Mouse (Mus musculus): ENCODE results near the gene Cntnap1. TPM values are rescaled to one million over a fixed set of nuclear protein-coding genes. Genes with fewer than 3 reads are reported as not detected.

The Cntnap1 gene
- polyA plus RNA-seq, 1 experiment from 2014 or later = 0.12 TPM

DNA sequence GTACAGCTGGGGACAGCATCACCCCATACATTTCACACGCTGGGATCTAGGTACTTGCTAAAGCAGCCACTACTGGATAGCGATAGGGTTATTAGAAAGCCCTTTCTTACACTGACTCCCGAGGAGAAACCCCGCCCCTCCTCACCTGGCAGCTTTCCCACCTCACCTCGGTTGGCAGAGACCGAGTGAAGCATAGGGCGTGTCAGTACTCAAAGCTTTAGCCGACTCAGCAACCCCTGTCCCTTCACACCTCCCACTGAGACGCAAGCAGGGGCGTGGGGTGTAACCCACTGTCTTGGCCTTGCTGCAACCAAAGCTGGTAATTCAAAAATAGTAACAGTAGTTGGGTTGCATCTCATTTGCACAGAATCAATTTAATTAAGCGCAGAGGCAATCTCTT, 2.8 kb downstream of the Cntnap1 start:
- DNase-seq = no peak
- Histone ChIP-seq H3K4me3 (replicated peaks) (no peak overlapping the region), H3K27me3 (peaks cover 100% of the 10 kb centered on the region), H3K4me2 (peak overlapping the region; percentile 60), H3K27ac (no peak overlapping the region), H3K4me1 (replicated peaks) (peaks cover 73% of the 10 kb centered on the region), H3K9ac (no peak overlapping the region), H3K9me3 (replicated peaks) (no peaks in the 10 kb centered on the region), H3K36me3 (no peaks in the 10 kb centered on the region)
- ATAC-seq (ENCODE audit: low read depth) = no peak
- 9% methylated on average over 11 of the region's 11 CpGs for WGBS (ENCODE audit: insufficient replicate concordance)

DNA sequence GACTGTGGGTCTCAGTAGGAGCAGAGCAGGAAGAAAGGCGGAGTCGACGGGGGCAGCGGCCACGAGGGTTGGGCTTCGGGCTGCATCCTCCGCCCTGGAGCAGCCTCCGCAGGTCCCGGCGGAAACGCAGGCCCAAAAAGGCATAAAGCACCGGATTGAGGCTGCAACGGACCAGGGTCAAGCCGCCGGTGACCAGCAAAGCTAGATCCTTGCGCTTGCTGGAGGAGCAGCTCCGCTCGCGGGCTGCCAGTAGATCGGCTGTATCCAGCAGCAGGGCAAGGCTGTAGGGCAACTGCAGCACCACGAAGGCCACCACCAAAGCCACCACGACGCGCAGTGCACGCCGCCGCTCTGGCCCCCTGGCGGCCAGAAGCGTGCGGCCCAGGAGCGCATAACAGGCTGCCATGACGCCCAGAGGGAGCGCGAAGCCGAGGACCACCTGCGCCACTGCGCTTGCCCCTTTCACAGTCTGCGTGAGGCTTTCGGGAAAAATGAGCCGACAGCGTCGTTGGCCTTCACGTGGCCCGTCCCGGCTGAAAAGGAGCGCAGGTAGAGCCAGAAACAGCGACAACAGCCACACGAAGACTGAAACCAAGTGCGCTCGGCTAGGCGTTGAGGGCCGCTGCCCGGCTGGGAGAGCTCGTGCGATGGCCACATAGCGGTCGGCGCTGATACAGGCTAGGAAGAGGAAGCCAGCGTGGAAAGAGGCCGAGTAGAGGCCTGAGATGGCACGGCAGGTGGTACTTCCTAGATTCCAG, 3.5 kb downstream of the Cntnap1 start:
- Histone ChIP-seq H3K27ac (no peak overlapping the region), H3K27me3 (peaks cover 100% of the 10 kb centered on the region), H3K4me1 (replicated peaks) (peaks cover 66% of the 10 kb centered on the region), H3K36me3 (no peaks in the 10 kb centered on the region), H3K4me2 (peak overlapping the region; percentile 60), H3K9ac (peak overlapping the region; percentile 47; the same call in 1 of the 2 replicates), H3K9me3 (replicated peaks) (no peaks in the 10 kb centered on the region), H3K4me3 (replicated peaks) (peak overlapping the region; percentile 40)
- ATAC-seq (ENCODE audit: low read depth) (peak; percentile 63), DNase-seq (peak; percentile 53)
- WGBS (ENCODE audit: insufficient replicate concordance) = 1% methylated on average over 61 of the region's 61 CpGs

DNA sequence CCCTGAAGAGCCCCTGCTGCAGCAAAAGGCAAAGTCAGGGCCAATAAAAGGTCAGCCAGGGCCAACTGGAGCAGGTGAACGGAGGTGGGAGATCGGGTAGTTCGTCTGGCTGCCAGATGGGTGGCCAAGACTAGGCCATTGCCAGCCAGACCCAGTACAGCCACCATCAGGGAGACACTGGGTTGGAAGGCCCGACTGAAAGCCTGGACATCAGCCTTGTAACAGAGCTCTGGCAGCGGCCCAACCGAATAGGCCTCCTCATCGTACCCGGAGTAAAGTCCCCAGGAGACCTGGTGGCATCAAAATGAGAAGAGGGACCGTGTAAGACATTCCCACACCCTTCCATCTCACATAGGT, 4.0 kb downstream of the Cntnap1 start:
- no peak overlapping the region for H3K27ac ChIP-seq
- H3K4me2 ChIP-seq = peak overlapping the region; percentile 60
- peaks cover 100% of the 10 kb centered on the region for H3K27me3 ChIP-seq
- ATAC-seq (ENCODE audit: low read depth) (no peak), DNase-seq (no peak)
- H3K4me3 ChIP-seq (replicated peaks) = peak overlapping the region; percentile 40
- peaks cover 60% of the 10 kb centered on the region for H3K4me1 ChIP-seq (replicated peaks)
- no peak overlapping the region for H3K9ac ChIP-seq
- no peaks in the 10 kb centered on the region for H3K36me3 ChIP-seq
- 36% methylated on average over 9 of the region's 9 CpGs for WGBS (ENCODE audit: insufficient replicate concordance)
- no peaks in the 10 kb centered on the region for H3K9me3 ChIP-seq (replicated peaks)

DNA sequence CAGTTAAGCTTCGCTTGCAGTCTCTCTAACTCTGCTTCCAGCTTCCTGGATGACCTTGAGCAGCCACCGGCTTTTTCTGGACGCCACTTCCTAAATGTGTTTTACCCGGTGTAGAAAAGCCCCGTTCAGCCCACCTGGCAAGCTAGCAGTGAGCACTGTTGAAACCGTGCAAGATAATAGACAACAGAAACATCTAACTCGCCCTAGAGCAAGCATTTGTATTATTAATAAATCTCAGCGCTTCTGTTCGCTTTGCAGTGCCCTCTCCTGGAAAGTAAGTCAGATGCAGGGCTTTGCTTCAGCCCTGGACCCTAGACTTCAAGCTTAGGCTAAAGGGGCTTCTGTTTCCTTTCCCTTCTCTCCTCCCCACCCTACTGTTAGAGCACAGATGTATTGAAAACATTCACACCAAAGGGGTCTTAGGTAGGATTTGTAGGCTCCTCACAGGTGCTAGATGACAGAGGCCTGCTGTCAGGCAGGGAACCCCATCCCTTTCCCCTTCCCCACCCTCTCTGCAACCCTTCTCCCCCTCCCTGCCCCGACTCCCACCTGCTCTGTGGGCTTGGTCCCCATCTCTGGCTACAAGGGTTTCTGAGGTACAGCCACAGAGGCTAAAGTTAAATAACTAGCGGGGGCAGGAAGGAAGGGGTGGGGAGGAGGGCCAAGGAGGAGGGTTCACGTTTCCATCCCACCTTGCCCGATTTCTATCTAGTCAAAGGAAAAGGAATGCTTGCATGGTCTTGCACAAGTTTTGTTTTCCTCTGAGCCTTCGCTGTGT, 4.7 kb downstream of the Cntnap1 start, which contains the start of gene Ccr10:
TSS of gene Ccr10 (minus strand) at position 593 of the 778 bp plus-strand sequence.
- H3K27me3 ChIP-seq = peaks cover 99% of the 10 kb centered on the region
- no peak within 1 kb of the TSS for H3K9ac ChIP-seq
- ATAC-seq (ENCODE audit: low read depth) (no peak), DNase-seq (no peak)
- no peak within 1 kb of the TSS for H3K27ac ChIP-seq
- no peaks in the 10 kb centered on the region for H3K36me3 ChIP-seq
- 25% methylated on average over 14 of the region's 14 CpGs for WGBS (ENCODE audit: insufficient replicate concordance)
- H3K9me3 ChIP-seq (replicated peaks) = no peaks in the 10 kb centered on the region
- peaks cover 53% of the 10 kb centered on the region for H3K4me1 ChIP-seq (replicated peaks)
- H3K4me3 ChIP-seq (replicated peaks) = peak within 1 kb of the TSS; percentile 40; the same call in 1 of the 2 replicates
- peak within 1 kb of the TSS; percentile 60 for H3K4me2 ChIP-seq

DNA sequence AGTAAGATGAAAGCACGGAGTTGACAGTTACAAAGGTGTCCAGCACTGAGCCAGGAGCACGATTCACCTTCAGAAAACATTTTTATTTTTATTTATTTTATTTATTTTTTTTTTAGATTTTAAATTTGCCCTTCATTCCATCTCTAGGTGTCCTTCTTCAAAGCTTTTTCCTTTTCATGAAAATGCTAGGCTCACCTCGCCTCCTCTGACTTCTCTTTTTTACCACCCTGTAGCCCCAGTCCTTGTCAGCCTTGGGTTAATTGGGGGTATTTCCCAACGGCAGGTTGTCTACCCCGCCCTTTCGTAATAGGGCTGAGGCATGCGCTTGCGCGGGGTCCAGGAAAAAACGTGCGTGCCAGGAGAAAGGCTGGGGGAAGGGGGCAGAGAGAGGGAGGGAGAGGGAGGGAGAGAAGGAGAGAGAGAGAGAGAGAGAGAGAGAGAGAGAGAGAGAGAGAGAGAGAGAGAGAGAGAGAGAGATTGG, 5.4 kb downstream of the Cntnap1 start:
- Histone ChIP-seq H3K27me3 (peaks cover 99% of the 10 kb centered on the region), H3K4me2 (peak overlapping the region; percentile 29), H3K4me3 (replicated peaks) (no peak overlapping the region), H3K9ac (no peak overlapping the region), H3K27ac (no peak overlapping the region), H3K9me3 (replicated peaks) (no peaks in the 10 kb centered on the region), H3K36me3 (no peaks in the 10 kb centered on the region), H3K4me1 (replicated peaks) (peaks cover 47% of the 10 kb centered on the region)
- no peak for DNase-seq
- no peak for ATAC-seq (ENCODE audit: low read depth)
- 12% methylated on average over 11 of the region's 11 CpGs for WGBS (ENCODE audit: insufficient replicate concordance)

DNA sequence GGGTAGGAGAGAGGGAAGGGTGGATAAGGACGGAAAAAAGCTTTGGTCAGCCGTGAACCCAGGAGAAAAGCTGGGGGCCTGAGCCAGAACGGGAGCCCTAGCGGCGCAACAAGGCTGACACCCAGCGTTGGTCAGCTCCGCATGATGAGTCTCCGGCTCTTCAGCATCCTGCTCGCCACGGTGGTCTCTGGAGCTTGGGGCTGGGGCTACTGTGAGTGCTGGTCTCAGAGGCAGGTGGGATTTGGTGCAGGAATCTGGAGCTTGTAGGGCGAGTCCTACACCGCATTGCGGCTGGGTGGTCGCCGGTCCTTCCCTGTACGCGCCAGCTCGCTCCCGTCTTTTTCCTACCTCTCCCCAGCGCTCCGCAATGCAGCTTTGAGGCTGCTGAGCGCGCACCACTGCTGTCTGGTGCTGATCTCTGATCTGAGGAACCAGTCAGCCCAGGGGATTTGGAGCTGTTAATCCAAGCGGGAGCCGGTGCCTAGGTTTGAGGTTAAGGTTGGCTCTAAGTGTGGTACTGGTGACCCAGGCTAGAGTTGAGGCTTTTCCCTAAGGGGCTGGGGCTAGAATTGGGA, 5.9 kb downstream of the Cntnap1 start:
- DNase-seq = no peak
- no peak overlapping the region for H3K27ac ChIP-seq
- H3K9ac ChIP-seq = no peak overlapping the region
- H3K4me3 ChIP-seq (replicated peaks) = 0 out of 2 replicates have a peak overlapping the region, but pooled peaks have one; percentile 8
- H3K4me1 ChIP-seq (replicated peaks) = peaks cover 42% of the 10 kb centered on the region
- no peak for ATAC-seq (ENCODE audit: low read depth)
- H3K9me3 ChIP-seq (replicated peaks) = no peaks in the 10 kb centered on the region
- no peaks in the 10 kb centered on the region for H3K36me3 ChIP-seq
- H3K27me3 ChIP-seq = peaks cover 95% of the 10 kb centered on the region
- WGBS (ENCODE audit: insufficient replicate concordance) = 5% methylated on average over 25 of the region's 25 CpGs
- H3K4me2 ChIP-seq = peak overlapping the region; percentile 29

DNA sequence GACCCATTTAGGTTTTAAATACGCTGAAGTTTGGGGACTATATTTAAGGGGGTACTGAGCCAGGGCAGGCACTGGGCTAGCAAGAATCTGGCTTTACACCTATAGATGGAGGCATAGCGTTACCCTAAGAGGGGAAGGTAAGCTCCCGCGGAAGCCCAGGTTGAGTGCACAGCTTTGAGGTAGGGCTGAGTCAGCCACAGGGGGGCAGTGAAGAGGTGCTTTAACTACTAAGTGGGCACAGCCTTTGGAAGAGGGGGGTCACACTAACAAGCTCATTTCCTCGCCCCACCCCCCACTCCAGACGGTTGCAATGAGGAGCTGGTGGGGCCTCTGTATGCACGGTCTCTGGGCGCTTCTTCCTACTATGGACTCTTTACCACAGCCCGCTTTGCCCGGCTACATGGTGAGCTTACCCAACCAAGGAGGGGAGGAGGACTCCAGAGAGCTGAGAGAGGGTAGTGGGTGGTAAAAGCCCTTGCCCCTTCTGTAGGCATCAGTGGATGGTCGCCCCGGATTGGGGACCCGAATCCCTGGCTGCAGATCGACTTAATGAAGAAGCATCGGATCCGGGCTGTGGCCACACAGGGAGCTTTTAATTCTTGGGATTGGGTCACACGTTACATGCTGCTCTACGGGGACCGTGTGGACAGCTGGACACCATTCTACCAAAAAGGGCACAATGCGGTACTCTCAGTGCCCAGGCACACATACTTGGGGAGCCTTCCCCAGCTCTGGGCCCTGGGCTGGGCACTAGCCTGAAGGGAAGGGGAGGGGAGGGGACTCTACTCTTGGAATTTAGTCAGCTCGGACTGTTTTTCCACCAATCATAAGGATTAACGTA, 6.8 kb downstream of the Cntnap1 start:
- Histone ChIP-seq H3K4me1 (replicated peaks) (peaks cover 35% of the 10 kb centered on the region), H3K9me3 (replicated peaks) (no peaks in the 10 kb centered on the region), H3K27ac (no peak overlapping the region), H3K4me2 (no peak overlapping the region), H3K9ac (no peak overlapping the region), H3K27me3 (peaks cover 94% of the 10 kb centered on the region), H3K4me3 (replicated peaks) (no peak overlapping the region), H3K36me3 (no peaks in the 10 kb centered on the region)
- ATAC-seq (ENCODE audit: low read depth) (no peak), DNase-seq (peak; percentile 35)
- WGBS (ENCODE audit: insufficient replicate concordance) = 28% methylated on average over 22 of the region's 22 CpGs

DNA sequence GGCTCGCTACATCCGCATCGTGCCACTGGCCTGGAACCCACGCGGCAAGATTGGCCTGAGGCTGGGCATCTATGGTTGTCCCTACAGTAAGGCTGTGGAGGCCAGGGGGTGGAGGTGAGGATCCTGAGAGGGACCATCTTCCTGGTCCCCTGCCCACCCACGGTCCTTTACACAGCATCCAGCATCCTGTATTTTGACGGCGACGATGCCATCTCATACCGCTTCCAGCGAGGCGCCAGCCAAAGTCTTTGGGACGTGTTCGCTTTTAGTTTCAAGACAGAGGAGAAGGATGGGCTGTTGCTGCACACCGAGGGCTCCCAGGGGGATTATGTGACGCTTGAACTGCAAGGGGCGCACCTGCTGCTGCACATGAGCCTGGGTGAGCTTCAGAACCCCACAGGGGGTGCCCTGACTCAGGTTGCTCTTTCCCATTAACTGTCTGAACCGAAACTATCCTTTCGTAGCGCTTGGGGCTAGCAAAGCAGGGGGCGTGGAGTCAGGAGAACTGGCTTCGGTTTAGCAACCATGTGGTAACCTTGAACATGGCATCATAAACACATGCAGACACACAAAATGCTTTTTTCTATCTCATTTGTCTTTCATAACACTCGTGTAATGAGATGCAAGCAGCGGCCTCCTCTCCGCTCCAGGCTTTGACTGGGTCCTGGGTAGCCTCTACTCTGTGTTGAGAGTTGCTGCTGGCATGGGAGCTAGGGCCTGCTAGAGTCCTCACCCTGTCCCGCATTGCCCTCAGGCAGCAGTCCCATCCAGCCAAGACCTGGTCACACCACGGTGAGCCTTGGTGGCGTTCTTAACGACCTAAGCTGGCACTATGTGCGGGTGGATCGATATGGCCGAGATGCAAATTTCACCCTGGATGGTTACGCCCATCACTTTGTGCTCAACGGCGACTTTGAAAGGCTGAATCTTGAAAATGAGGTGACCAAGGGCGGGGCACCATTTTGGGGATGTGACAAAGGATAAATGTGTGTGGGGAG, 8.0 kb downstream of the Cntnap1 start:
- Histone ChIP-seq H3K9me3 (replicated peaks) (no peaks in the 10 kb centered on the region), H3K4me2 (0 out of 2 replicates have a peak overlapping the region, but pooled peaks have one; percentile 7), H3K36me3 (no peaks in the 10 kb centered on the region), H3K27me3 (peaks cover 94% of the 10 kb centered on the region), H3K9ac (no peak overlapping the region), H3K27ac (no peak overlapping the region), H3K4me3 (replicated peaks) (no peak overlapping the region), H3K4me1 (replicated peaks) (peaks cover 25% of the 10 kb centered on the region)
- DNase-seq = no peak
- ATAC-seq (ENCODE audit: low read depth) = no peak
- 58% methylated on average over 36 of the region's 36 CpGs for WGBS (ENCODE audit: insufficient replicate concordance)

DNA sequence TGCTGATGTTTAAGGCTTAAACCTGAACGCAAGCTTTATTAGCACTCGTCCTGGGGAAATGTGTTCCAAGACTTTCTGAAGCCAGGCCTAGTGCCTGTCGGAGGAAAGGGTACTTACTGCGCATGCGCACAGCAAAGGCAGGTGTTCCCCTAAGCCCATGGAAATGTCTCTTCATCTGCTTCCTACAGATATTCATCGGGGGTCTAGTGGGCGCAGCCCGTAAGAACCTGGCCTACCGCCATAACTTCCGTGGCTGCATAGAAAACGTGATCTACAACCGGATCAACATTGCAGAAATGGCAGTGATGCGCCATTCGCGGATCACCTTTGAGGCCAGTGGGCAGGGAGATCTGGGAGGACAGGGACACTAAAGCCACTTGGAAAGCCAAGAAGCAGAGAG, 9.0 kb downstream of the Cntnap1 start:
- Histone ChIP-seq H3K4me1 (replicated peaks) (peaks cover 15% of the 10 kb centered on the region), H3K9me3 (replicated peaks) (no peaks in the 10 kb centered on the region), H3K4me2 (no peak overlapping the region), H3K27me3 (peaks cover 94% of the 10 kb centered on the region), H3K9ac (no peak overlapping the region), H3K36me3 (no peaks in the 10 kb centered on the region), H3K27ac (no peak overlapping the region), H3K4me3 (replicated peaks) (no peak overlapping the region)
- no peak for ATAC-seq (ENCODE audit: low read depth)
- WGBS (ENCODE audit: insufficient replicate concordance) = 81% methylated on average over 15 of the region's 15 CpGs
- DNase-seq = no peak

DNA sequence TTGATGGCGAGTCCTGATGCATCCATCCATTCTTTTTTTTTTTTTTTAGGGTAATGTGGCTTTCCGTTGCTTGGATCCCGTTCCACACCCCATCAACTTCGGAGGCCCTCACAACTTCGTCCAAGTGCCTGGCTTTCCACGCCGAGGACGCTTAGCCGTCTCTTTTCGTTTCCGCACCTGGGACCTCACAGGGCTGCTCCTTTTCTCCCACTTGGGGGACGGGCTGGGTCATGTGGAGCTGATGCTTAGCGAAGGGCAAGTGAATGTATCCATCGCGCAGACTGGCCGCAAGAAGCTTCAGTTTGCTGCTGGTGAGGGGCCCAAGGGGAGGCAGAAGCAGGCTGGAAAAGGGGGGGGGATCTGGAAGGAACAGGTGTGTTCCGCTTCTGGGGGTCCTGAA, 9.9 kb downstream of the Cntnap1 start:
- Histone ChIP-seq H3K4me2 (no peak overlapping the region), H3K9me3 (replicated peaks) (no peaks in the 10 kb centered on the region), H3K4me3 (replicated peaks) (no peak overlapping the region), H3K9ac (no peak overlapping the region), H3K27ac (no peak overlapping the region), H3K27me3 (peaks cover 90% of the 10 kb centered on the region), H3K36me3 (no peaks in the 10 kb centered on the region), H3K4me1 (replicated peaks) (peaks cover 6% of the 10 kb centered on the region)
- no peak for DNase-seq
- WGBS (ENCODE audit: insufficient replicate concordance) = 70% methylated on average over 17 of the region's 17 CpGs
- no peak for ATAC-seq (ENCODE audit: low read depth)
